Comparison of ENCODE assay signal across 8 mouse cellular contexts in the genomic region with DNA sequence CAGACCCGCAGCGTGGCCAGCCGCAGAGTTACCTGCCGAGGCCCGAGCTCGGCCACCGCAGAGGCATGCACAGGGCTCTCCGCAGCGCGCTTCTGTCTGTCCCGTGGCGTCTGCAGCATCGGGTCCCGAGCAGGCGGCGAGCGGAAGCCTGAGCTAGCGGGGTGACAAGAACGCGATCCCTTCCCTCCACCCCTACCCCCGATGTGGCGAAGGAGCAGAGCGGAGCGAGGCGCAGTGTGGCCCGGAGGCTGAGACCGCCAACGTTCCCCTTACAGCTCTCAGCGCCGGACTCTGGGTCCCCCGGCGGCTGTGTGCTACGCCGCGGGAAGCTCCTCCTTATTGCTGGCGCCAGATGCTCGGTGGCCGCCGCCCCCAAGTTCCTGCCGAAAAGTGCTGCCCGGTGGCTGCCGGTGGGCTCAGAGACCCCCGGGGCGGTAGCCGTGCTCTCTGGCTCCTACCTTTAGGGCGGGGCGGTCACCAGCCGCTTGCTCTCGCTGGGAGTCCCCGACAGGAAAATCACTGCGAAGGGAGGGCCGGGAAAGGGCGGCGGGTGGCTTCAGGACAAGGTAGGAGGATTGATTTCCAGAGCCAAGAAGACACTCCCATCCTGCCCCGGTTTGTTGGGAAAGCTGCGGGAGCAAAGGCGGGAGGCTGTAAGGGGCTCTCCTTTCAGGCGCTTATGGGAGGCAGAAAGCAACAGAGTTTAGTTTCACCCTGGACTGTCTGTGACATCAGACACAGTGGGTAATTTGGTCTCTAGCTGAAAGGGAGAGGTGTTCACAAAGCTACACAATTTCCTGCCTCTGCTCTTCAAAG. TPM values are rescaled to one million over a fixed set of nuclear protein-coding genes. Genes with fewer than 3 reads are reported as not detected.
DNase-seq lines count a peak whose midpoint lies in the region; ATAC-seq and TF ChIP-seq lines count a peak whose summit lies in the region.

No protein-coding gene starts in this region.

- H3K27ac ChIP-seq in layer of hippocampus, adult 2 months = peak overlapping the region; percentile 92
- H3K27ac ChIP-seq in intestine, embryonic 14.5 days (ENCODE audit: low read depth) = peak overlapping the region; percentile 71
- H3K27ac ChIP-seq in liver, adult 2 months (replicated peaks; ENCODE audit: insufficient read depth, low read depth, low read length) = peak overlapping the region; percentile 11

- H3K9ac ChIP-seq in intestine, embryonic 14.5 days (ENCODE audit: low read length) = peak overlapping the region; percentile 69
- H3K9ac ChIP-seq in liver, adult 2 months (ENCODE audit: low read depth, low read length) = peak overlapping the region; percentile 83

- peaks cover 6% of the 10 kb centered on the region; the same call in 1 of the 2 replicates for H3K9me3 ChIP-seq in intestine, embryonic 14.5 days (ENCODE audit: control insufficient read depth, low read length)

- no peaks in the 10 kb centered on the region for H3K27me3 ChIP-seq in intestine, embryonic 14.5 days (replicated peaks; ENCODE audit: control insufficient read depth, insufficient read depth, low read length)
- H3K27me3 ChIP-seq in liver, adult 2 months (ENCODE audit: control insufficient read depth, insufficient read depth, low read length) = peaks cover 5% of the 10 kb centered on the region; the same call in 1 of the 2 replicates

- H3K4me2 ChIP-seq in intestine, embryonic 14.5 days (ENCODE audit: low read length) = peak overlapping the region; percentile 86

- intact Hi-C loops in gastrocnemius, postnatal 36 days (cut with DNase I) = loop anchor here (5.0 kb wide), 2 partner anchors 36 to 99 kb away; no protein-coding TSS in a partner anchor

- under 1% methylated on average over 58 of the region's 58 CpGs for WGBS in intestine, embryonic 14.5 days
- WGBS in liver, adult 2 months = under 1% methylated on average over 58 of the region's 58 CpGs

- TF ChIP-seq POLR2A in liver, adult 2 months (IDR thresholded peaks at IDR 0.05; ENCODE audit: extremely low read depth, insufficient read depth, low read length) = no peak

- peak overlapping the region; percentile 84 for H3K4me3 ChIP-seq in layer of hippocampus, adult 2 months
- H3K4me3 ChIP-seq in intestine, embryonic 14.5 days (ENCODE audit: low read depth, low read length) = peak overlapping the region; percentile 55
- H3K4me3 ChIP-seq in liver, adult 2 months (ENCODE audit: insufficient read depth, low read depth, low read length) = peak overlapping the region; percentile 91

- no peaks in the 10 kb centered on the region for H3K79me2 ChIP-seq in liver, adult 2 months (ENCODE audit: control insufficient read depth, insufficient read depth, low read length)

- peak in 1 of 2 experiments; percentile 22 for DNase-seq in layer of hippocampus, adult 2 months (ENCODE audit: low spot score in 2 of 2)
- DNase-seq in layer of hippocampus, adult 9-10 months (ENCODE audit: low spot score) = no peak
- DNase-seq in embryo, embryonic 11.5 days (ENCODE audit: low read depth, low spot score) = peak; percentile 36
- DNase-seq in gastrocnemius, postnatal 36 days = peak; percentile 62 to 75
- peak; percentile 87 for DNase-seq in intestine, embryonic 14.5 days (ENCODE audit: low spot score)
- peak; percentile 32 for DNase-seq in liver, adult 2 months (ENCODE audit: extremely low read depth, low read depth, low spot score)
- peak; percentile 59 to 63 for DNase-seq in spleen, postnatal 36 days (ENCODE audit: low spot score in 2 of 2)

- H3K36me3 ChIP-seq in intestine, embryonic 14.5 days (ENCODE audit: control insufficient read depth, insufficient read depth, low read length) = no peaks in the 10 kb centered on the region
- H3K36me3 ChIP-seq in liver, adult 2 months (ENCODE audit: control insufficient read depth, insufficient read depth, low read length) = no peaks in the 10 kb centered on the region

- no peak for TF ChIP-seq CTCF in layer of hippocampus, adult 2 months (conservative IDR thresholded peaks at IDR 0.05)
- TF ChIP-seq CTCF in liver, adult 2 months (IDR thresholded peaks at IDR 0.05; ENCODE audit: low read depth, low read length) = no peak

- H3K4me1 ChIP-seq in intestine, embryonic 14.5 days (replicated peaks; ENCODE audit: control insufficient read depth, insufficient read depth, low read length) = peaks cover 6% of the 10 kb centered on the region
- H3K4me1 ChIP-seq in liver, adult 2 months (ENCODE audit: control insufficient read depth, insufficient read depth, low read length) = no peaks in the 10 kb centered on the region; the same call in 1 of the 2 replicates

- peak; percentile 87 for ATAC-seq in intestine, embryonic 14.5 days (replicated peaks; ENCODE audit: low FRiP score, low TSS enrichment, low read depth)
- peak; percentile 87 for ATAC-seq in monocyte, adult 5-6 weeks (replicated peaks; ENCODE audit: insufficient number of reproducible peaks, low FRiP score, low TSS enrichment, poor library complexity, severe bottlenecking)

RNA-seq across cellular contexts. Expression of gene St3gal6, which starts 0.8 kb away (rescaled TPM):
- 10 to 100 TPM; 13.0 to 17.4 TPM for total RNA-seq in layer of hippocampus, adult 2 months (2021)
- 100 to 1,000 TPM; 133 to 134 TPM for total RNA-seq in gastrocnemius, postnatal 36 days (2021)
- 11.2 and 15.0 TPM in 2 replicates for polyA plus RNA-seq in intestine, embryonic 14.5 days (2014; fragmentation: Nextera tagmentation; extraction: Ambion mirVana)
- 3.2 and 4.8 TPM in 2 replicates for total RNA-seq in liver, adult 2 months (2014; rRNA removed)
- polyA plus RNA-seq in liver, adult 2 months (2012; rRNA removed) = 5.1 and 6.2 TPM in 2 replicates
- 43.7 to 77.1 TPM (median 49.8 TPM) in 3 replicates for total RNA-seq in monocyte, adult 5-6 weeks (2017)

Comparison
In these comparisons a context has a peak if more than half of its experiments do, and no peak if none do; other contexts are left out.
1. H3K27ac ChIP-seq: peak in every context shown above with its lines; median percentile 92 in layer of hippocampus, adult 2 months; 71 in intestine, embryonic 14.5 days; 11 in liver, adult 2 months.